Mouse (Mus musculus) liver, adult (tissue): ENCODE data around the gene Gm26620.
A peak's percentile ranks its signal among the peaks of the same experiment; 100 is the strongest.

Experiments used
- GATA4 ChIP-seq: IDR thresholded peaks from 2 replicates; pipeline ENCODE4 v1.6.1; 2014; ENCODE audit warnings: mild to moderate bottlenecking, low read length; ENCODE audit not compliant: insufficient replicate concordance

Gene Gm26620

GRCm38 (mm10) chr1:170894603-170895602, 10.0 kb downstream of the Gm26620 start:
- no peak for TF ChIP-seq GATA4

GRCm38 (mm10) chr1:170896651-170897281, 11.9 kb downstream of the Gm26620 start:
- no peak for TF ChIP-seq GATA4

- no peak for TF ChIP-seq GATA4
Observed at GRCm38 (mm10) chr1:170898413-170899075, 13.7 kb downstream of the Gm26620 start.

DNA sequence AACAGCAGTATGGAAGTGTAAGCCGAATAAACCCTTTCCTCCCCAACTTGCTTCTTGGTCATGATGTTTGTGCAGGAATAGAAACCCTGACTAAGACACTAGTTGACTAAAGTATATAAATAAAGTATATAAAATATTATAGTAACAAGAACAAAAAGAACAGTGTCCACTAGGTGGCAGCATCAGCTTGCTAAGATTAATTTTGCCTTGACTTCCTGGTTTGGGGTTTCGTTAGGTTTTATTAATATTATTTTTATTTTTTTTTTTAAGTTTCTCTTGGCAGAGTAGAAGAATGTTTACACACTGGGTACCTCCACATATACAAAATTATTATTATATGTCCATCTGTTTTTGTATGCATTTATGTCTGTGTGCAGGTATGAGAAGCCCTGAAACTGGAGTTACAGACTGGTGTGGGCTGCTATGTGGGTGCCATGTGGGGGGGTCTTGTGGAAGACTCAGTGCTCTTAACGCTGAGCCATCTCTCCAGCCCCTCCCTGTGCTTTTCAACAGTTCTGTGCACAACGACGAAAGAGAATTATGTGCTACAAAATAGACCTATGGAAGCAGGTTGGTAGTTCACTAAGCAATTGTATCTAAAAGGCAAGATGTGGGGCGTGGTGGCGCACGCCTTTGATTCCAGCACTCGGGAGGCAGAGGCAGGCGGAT, 16.1 kb downstream of the Gm26620 start:
- TF ChIP-seq GATA4 = no peak

DNA sequence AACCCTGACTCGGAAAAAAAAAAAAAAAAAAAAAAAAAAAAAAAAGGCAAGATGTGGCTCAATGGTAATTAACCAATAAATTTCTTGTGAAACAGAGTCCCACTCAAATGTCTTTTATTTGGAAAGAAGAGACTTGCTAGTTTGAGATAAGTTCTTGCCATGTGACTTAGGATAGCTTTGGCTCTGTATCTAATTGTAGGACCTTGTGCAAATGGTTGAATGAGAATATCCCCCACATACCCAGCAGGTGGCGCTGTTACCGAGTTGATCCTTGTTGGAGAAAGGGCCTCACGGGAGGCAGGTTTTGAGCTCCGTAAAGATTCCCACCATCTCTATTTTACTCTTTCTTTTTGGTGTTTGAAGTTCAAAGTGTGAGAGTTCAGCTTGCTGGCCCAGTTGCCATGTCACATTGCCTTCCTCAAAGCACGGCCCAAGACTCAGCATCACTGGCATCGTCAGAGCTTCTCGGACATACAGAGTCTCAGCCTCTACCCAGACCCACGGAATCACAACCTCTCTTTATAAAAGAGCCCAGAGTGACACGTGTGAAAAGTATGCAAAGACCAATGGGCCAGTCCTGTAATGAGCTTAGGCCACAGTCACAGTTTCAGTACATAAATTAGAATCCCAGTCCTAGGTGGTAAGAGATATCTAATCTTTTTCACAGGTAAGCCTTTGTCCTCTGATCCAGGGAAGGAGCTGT, 16.8 kb downstream of the Gm26620 start:
- TF ChIP-seq GATA4 = no peak

- peak; percentile 63; the same call in 1 of the 2 replicates for TF ChIP-seq GATA4
Observed at GRCm38 (mm10) chr1:170903485-170903884, 18.6 kb downstream of the Gm26620 start.

- no peak for TF ChIP-seq GATA4
Observed at GRCm38 (mm10) chr1:170907111-170907455, 22.2 kb downstream of the Gm26620 start.

- TF ChIP-seq GATA4 = no peak
Observed at GRCm38 (mm10) chr1:170907456-170908191, 22.8 kb downstream of the Gm26620 start.

GRCm38 (mm10) chr1:170908341-170908740, 23.5 kb downstream of the Gm26620 start:
- TF ChIP-seq GATA4 = no peak

DNA sequence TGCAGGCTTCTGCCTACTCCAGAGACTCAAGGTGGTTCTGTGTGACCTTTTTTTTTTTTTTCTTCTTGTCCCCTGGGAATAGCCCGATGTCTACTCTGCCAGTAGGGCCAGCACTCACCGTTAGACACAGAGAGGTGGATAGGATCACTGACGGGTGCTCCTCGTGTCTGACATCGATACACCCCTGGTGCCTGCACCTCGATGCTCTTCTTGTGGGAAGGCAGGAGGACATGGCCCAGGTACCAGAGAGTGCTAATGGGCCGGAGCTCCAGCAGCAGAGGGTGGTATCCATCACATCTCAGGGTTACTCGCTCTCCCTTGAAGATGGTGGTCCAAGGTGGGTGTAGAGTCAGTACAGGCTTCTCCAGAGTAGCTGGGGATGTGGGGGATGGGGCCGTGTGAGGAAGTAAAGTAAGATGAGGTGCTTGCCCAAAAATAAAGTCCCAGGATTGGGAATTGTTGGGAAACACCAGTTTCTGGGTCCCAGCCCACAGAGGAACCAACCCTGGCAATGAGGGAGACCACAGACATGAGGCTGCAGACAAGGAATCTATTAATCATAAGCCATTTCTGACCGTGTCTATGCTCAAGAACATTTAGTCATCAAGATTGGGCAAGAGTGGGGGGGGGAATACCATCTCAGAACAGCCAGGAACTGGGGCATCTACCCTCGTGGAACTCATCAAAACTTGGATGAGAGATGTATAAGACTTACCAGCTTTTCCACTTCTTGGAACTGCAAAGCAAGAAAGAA, 27.2 kb downstream of the Gm26620 start:
- TF ChIP-seq GATA4 = no peak

- no peak for TF ChIP-seq GATA4
Observed at GRCm38 (mm10) chr1:170912891-170913615, 28.2 kb downstream of the Gm26620 start, which contains the start of gene Fcrlb. TSS of gene Fcrlb (minus strand) at chr1:170912941.

- TF ChIP-seq GATA4 = no peak
Observed at GRCm38 (mm10) chr1:170915657-170916056, 30.8 kb downstream of the Gm26620 start.

- TF ChIP-seq GATA4 = no peak
Observed at GRCm38 (mm10) chr1:170919308-170919707, 34.4 kb downstream of the Gm26620 start.

DNA sequence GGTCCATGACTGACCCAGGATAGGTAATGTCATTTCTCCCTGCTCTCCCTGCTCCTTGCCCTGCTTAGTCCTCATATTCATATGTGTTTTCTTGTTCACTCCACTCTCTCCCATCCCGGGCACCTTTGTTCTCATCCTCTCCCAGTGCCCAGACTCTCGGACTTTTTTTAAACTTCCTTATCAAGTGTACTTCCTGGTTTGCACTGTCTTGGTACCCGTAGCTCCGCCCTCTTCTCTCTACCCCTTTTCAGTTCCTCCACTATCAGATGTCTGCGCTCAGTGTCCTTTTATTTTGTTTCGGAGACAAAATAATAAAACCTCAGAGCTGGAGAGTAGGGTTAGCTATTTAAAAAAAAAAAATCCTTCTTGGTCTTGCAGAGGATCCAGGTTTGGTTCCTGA, 39.6 kb downstream of the Gm26620 start:
- TF ChIP-seq GATA4 = peak; percentile 24; the same call in 1 of the 2 replicates
